Mouse (Mus musculus) midbrain, embryonic 10.5 days (tissue): ENCODE measurements at regions not wholly inside any gene's neighbourhood (a gene's known extent, or its start where the extent isn't known, plus 50 kb on each side); places are given as distances from the start of the nearest gene placed in this dataset.
"Not testable (repeated sequence)": the region's sequence is repeated elsewhere in the genome, so short reads cannot be mapped to it uniquely, and the experiment has no call there.

Experiments used
- DNase-seq: peaks from one replicate; pipeline ENCODE4 v3.0.0-alpha.2; 2017; ENCODE audit warnings: low spot score
- H3K27ac ChIP-seq: fragments of 300-500 bp; sonication (generic); replicated peaks from 2 replicates; pipeline ENCODE4 v1.5.1; 2016; ENCODE audit warnings: mild to moderate bottlenecking
- H3K27me3 ChIP-seq: fragments of 300-500 bp; sonication (generic); 2 replicates; pipeline ENCODE4 v1.6.1; 2016; ENCODE audit warnings: low read depth, mild to moderate bottlenecking; ENCODE audit not compliant: poor library complexity, severe bottlenecking
- H3K36me3 ChIP-seq: fragments of 300-500 bp; sonication (generic); 2 replicates; pipeline ENCODE4 v1.6.1; 2016; ENCODE audit warnings: mild to moderate bottlenecking, moderate library complexity
- H3K4me1 ChIP-seq: fragments of 300-500 bp; sonication (generic); 2 replicates; pipeline ENCODE4 v1.6.1; 2016
- H3K4me3 ChIP-seq: fragments of 300-500 bp; sonication (generic); 2 replicates; pipeline ENCODE4 v1.5.1; 2016; ENCODE audit warnings: mild to moderate bottlenecking, moderate library complexity
- H3K9me3 ChIP-seq: fragments of 300-500 bp; sonication (generic); replicated peaks from 2 replicates; pipeline ENCODE4 v1.6.1; 2016; ENCODE audit warnings: mild to moderate bottlenecking
- WGBS: fragments of 180-500 bp; shearing (Covaris S2); methylation state at CpG from one replicate; pipeline ENCODE4 v1.1.7; 2016; 5-methylcytosine and 5-hydroxymethylcytosine counted together

- WGBS = 14% methylated on average over 2 of the region's 2 CpGs
- H3K27ac ChIP-seq = peak overlapping the region; percentile 90
- H3K27me3 ChIP-seq = no peaks in the 10 kb centered on the region
- no peak for DNase-seq
- H3K9me3 ChIP-seq = no peaks in the 10 kb centered on the region
- no peak overlapping the region for H3K4me3 ChIP-seq
- no peaks in the 10 kb centered on the region for H3K36me3 ChIP-seq
- H3K4me1 ChIP-seq = peaks cover 60% of the 10 kb centered on the region
These were observed 152.3 kb upstream of the Rgma start for GRCm38 (mm10) chr7:73222929-73223512.

- no peak overlapping the region for H3K4me3 ChIP-seq
- 91% methylated on average over 8 of the region's 8 CpGs for WGBS
- H3K27ac ChIP-seq = peak overlapping the region; percentile 57
- no peak for DNase-seq
- H3K4me1 ChIP-seq = peaks cover 18% of the 10 kb centered on the region
- no peaks in the 10 kb centered on the region for H3K27me3 ChIP-seq
- no peaks in the 10 kb centered on the region for H3K36me3 ChIP-seq
- 0 out of 2 replicates have a peak, but pooled peaks cover 3% of the 10 kb centered on the region for H3K9me3 ChIP-seq
These were observed 141.7 kb upstream of the Rgma start for GRCm38 (mm10) chr7:73233539-73234158.

GRCm38 (mm10) chr7:73238486-73238885 is 136.8 kb upstream of the Rgma start:
- Histone ChIP-seq H3K4me1 (peaks cover 25% of the 10 kb centered on the region), H3K4me3 (no peak overlapping the region), H3K36me3 (no peaks in the 10 kb centered on the region), H3K27ac (peak overlapping the region; percentile 76), H3K9me3 (0 out of 2 replicates have a peak, but pooled peaks cover 3% of the 10 kb centered on the region), H3K27me3 (no peaks in the 10 kb centered on the region)
- WGBS = 42% methylated on average over 4 of the region's 4 CpGs
- DNase-seq = no peak

GRCm38 (mm10) chr7:73243591-73244355 is 131.5 kb upstream of the Rgma start:
- H3K9me3 ChIP-seq = no peaks in the 10 kb centered on the region
- no peak overlapping the region for H3K4me3 ChIP-seq
- peak; percentile 64 for DNase-seq
- 28% methylated on average over 9 of the region's 9 CpGs for WGBS
- no peaks in the 10 kb centered on the region for H3K27me3 ChIP-seq
- peak overlapping the region; percentile 83 for H3K27ac ChIP-seq
- H3K4me1 ChIP-seq = peaks cover 15% of the 10 kb centered on the region
- no peaks in the 10 kb centered on the region for H3K36me3 ChIP-seq

GRCm38 (mm10) chr7:73245431-73245830 is 129.9 kb upstream of the Rgma start:
- Histone ChIP-seq H3K9me3 (no peaks in the 10 kb centered on the region), H3K4me1 (peaks cover 14% of the 10 kb centered on the region), H3K4me3 (no peak overlapping the region), H3K36me3 (no peaks in the 10 kb centered on the region), H3K27ac (no peak overlapping the region; the same call in 1 of the 2 replicates), H3K27me3 (no peaks in the 10 kb centered on the region)
- DNase-seq = no peak
- WGBS = 97% methylated on average over 2 of the region's 2 CpGs

GRCm38 (mm10) chr7:73250593-73250992 is 124.7 kb upstream of the Rgma start:
- no peak for DNase-seq
- no peak overlapping the region for H3K27ac ChIP-seq
- no peaks in the 10 kb centered on the region for H3K27me3 ChIP-seq
- H3K9me3 ChIP-seq = no peaks in the 10 kb centered on the region
- peaks cover 18% of the 10 kb centered on the region for H3K4me1 ChIP-seq
- WGBS = 76% methylated on average over 8 of the region's 8 CpGs
- no peak overlapping the region for H3K4me3 ChIP-seq
- no peaks in the 10 kb centered on the region for H3K36me3 ChIP-seq

- Histone ChIP-seq H3K9me3 (no peaks in the 10 kb centered on the region), H3K27me3 (no peaks in the 10 kb centered on the region), H3K4me1 (peaks cover 18% of the 10 kb centered on the region), H3K4me3 (no peak overlapping the region), H3K36me3 (no peaks in the 10 kb centered on the region), H3K27ac (no peak overlapping the region)
- no peak for DNase-seq
- 85% methylated on average over 6 of the region's 6 CpGs for WGBS
These were observed 124.0 kb upstream of the Rgma start for GRCm38 (mm10) chr7:73251187-73251740.

- WGBS = 91% methylated on average over 7 of the region's 7 CpGs
- not testable (repeated sequence) for H3K4me3 ChIP-seq, H3K27ac ChIP-seq, DNase-seq, H3K27me3 ChIP-seq, H3K9me3 ChIP-seq, H3K36me3 ChIP-seq
- H3K4me1 ChIP-seq = peaks cover 18% of the 10 kb centered on the region
These were observed 120.3 kb upstream of the Rgma start for GRCm38 (mm10) chr7:73254972-73255371.

- no peaks in the 10 kb centered on the region for H3K36me3 ChIP-seq
- WGBS = 88% methylated on average over 4 of the region's 4 CpGs
- DNase-seq = no peak
- no peaks in the 10 kb centered on the region for H3K9me3 ChIP-seq
- H3K4me3 ChIP-seq = no peak overlapping the region
- H3K4me1 ChIP-seq = peaks cover 19% of the 10 kb centered on the region
- no peaks in the 10 kb centered on the region for H3K27me3 ChIP-seq
- no peak overlapping the region for H3K27ac ChIP-seq
These were observed 115.2 kb upstream of the Rgma start for GRCm38 (mm10) chr7:73260140-73260539.

- WGBS = 80% methylated on average over 5 of the region's 5 CpGs
- no peaks in the 10 kb centered on the region; the same call in 1 of the 2 replicates for H3K27me3 ChIP-seq
- peaks cover 19% of the 10 kb centered on the region for H3K4me1 ChIP-seq
- no peak overlapping the region for H3K4me3 ChIP-seq
- H3K36me3 ChIP-seq = no peaks in the 10 kb centered on the region
- DNase-seq = no peak
- peak overlapping the region; percentile 24 for H3K27ac ChIP-seq
- H3K9me3 ChIP-seq = no peaks in the 10 kb centered on the region
These were observed 113.6 kb upstream of the Rgma start for GRCm38 (mm10) chr7:73261750-73262149.

GRCm38 (mm10) chr7:73262526-73262925 is 112.8 kb upstream of the Rgma start:
- H3K36me3 ChIP-seq = no peaks in the 10 kb centered on the region
- WGBS = 43% methylated on average over 3 of the region's 3 CpGs
- H3K4me3 ChIP-seq = no peak overlapping the region
- no peak for DNase-seq
- no peak overlapping the region for H3K27ac ChIP-seq
- H3K27me3 ChIP-seq = no peaks in the 10 kb centered on the region; the same call in 1 of the 2 replicates
- H3K4me1 ChIP-seq = peaks cover 19% of the 10 kb centered on the region
- H3K9me3 ChIP-seq = no peaks in the 10 kb centered on the region

GRCm38 (mm10) chr7:73269626-73270025 is 105.7 kb upstream of the Rgma start:
- H3K27ac ChIP-seq = no peak overlapping the region
- H3K36me3 ChIP-seq = no peaks in the 10 kb centered on the region
- no peaks in the 10 kb centered on the region; the same call in 1 of the 2 replicates for H3K27me3 ChIP-seq
- H3K4me3 ChIP-seq = no peak overlapping the region
- no peak for DNase-seq
- 93% methylated on average over 3 of the region's 3 CpGs for WGBS
- peaks cover 10% of the 10 kb centered on the region; the same call in 1 of the 2 replicates for H3K9me3 ChIP-seq
- H3K4me1 ChIP-seq = peaks cover 6% of the 10 kb centered on the region; the same call in 1 of the 2 replicates
